Mouse (Mus musculus) midbrain, embryonic 13.5 days (tissue): ENCODE measurements around the gene Pramel7. TPM values are rescaled to one million over a fixed set of nuclear protein-coding genes. Genes with fewer than 3 reads are reported as not detected.
"Not testable (repeated sequence)": the region's sequence is repeated elsewhere in the genome, so short reads cannot be mapped to it uniquely, and the experiment has no call there.

Experiments used
- ATAC-seq: fragments of 200-750 bp; cut with Nextera tagmentation; 2 replicates; pipeline ENCODE4 v1.8.0; 2017; ENCODE audit warnings: mild to moderate bottlenecking, moderate TSS enrichment, moderate library complexity
- H3K27ac ChIP-seq: fragments of 300-500 bp; sonication (generic); 2 replicates; pipeline ENCODE4 v1.5.1; 2015; ENCODE audit warnings: inconsistent platforms, mild to moderate bottlenecking, moderate library complexity
- H3K27me3 ChIP-seq: fragments of 300-500 bp; sonication (generic); 2 replicates; pipeline ENCODE4 v1.6.1; 2015; ENCODE audit warnings: mild to moderate bottlenecking, inconsistent platforms
- H3K36me3 ChIP-seq: fragments of 300-500 bp; sonication (generic); 2 replicates; pipeline ENCODE4 v1.6.1; 2015; ENCODE audit warnings: mild to moderate bottlenecking, inconsistent platforms
- H3K4me1 ChIP-seq: fragments of 300-500 bp; sonication (generic); replicated peaks from 2 replicates; pipeline ENCODE4 v1.6.1; 2015; ENCODE audit warnings: inconsistent platforms
- H3K4me2 ChIP-seq: fragments of 300-500 bp; sonication (generic); replicated peaks from 2 replicates; pipeline ENCODE4 v1.6.1; 2015; ENCODE audit warnings: moderate library complexity, mild to moderate bottlenecking, inconsistent platforms
- H3K4me3 ChIP-seq: fragments of 300-500 bp; sonication (generic); replicated peaks from 2 replicates; pipeline ENCODE4 v1.5.1; 2015; ENCODE audit warnings: mild to moderate bottlenecking, inconsistent platforms
- H3K9ac ChIP-seq: fragments of 300-500 bp; sonication (generic); replicated peaks from 2 replicates; pipeline ENCODE4 v1.6.1; 2015; ENCODE audit warnings: mild to moderate bottlenecking, inconsistent platforms
- H3K9me3 ChIP-seq: fragments of 300-500 bp; sonication (generic); 2 replicates; pipeline ENCODE4 v1.6.1; 2016; ENCODE audit warnings: mild to moderate bottlenecking, inconsistent platforms
- WGBS: fragments of 180-500 bp; shearing (Covaris S2); methylation state at CpG from one replicate; pipeline ENCODE4 v1.1.7; 2015; 5-methylcytosine and 5-hydroxymethylcytosine counted together
- polyA plus RNA-seq: library from polyadenylated mRNA; unstranded; fragments of >200 nt; fragmentation: Nextera tagmentation; extraction: Ambion mirVana; gene quantifications from 2 replicates; pipeline ENCODE4 v1.2.1, GENCODE M21; 2015

Gene Pramel7
- not detected in 2 replicates for polyA plus RNA-seq

GRCm38 (mm10) chr2:87496993-87497392 is at the start of gene Pramel7:
Gene Pramel7 (minus strand): TSS chr2:87497093.
- not testable (repeated sequence) for H3K27ac ChIP-seq, H3K4me2 ChIP-seq, H3K4me3 ChIP-seq, H3K27me3 ChIP-seq, H3K9me3 ChIP-seq, H3K4me1 ChIP-seq, H3K9ac ChIP-seq, ATAC-seq, H3K36me3 ChIP-seq
- WGBS, result 95% methylated on average over 4 of the region's 5 CpGs

GRCm38 (mm10) chr2:87545442-87545841 is 48.5 kb upstream of the Pramel7 start, which contains the start of gene Olfr1128:
Gene Olfr1128 (minus strand): TSS chr2:87545542.
- Histone ChIP-seq H3K9ac (no peak within 1 kb of the TSS), H3K27me3 (no peaks in the 10 kb centered on the region), H3K9me3 (no peaks in the 10 kb centered on the region), H3K27ac (no peak within 1 kb of the TSS), H3K4me3 (no peak within 1 kb of the TSS), H3K36me3 (no peaks in the 10 kb centered on the region), H3K4me2 (no peak within 1 kb of the TSS), H3K4me1 (no peaks in the 10 kb centered on the region)
- 96% methylated on average over 1 of the region's 1 CpGs for WGBS
- no peak for ATAC-seq

GRCm38 (mm10) chr2:87534826-87535225 is 37.9 kb upstream of the Pramel7 start:
- Histone ChIP-seq H3K36me3 (no peaks in the 10 kb centered on the region), H3K27ac (no peak overlapping the region), H3K9ac (no peak overlapping the region), H3K4me1 (no peaks in the 10 kb centered on the region), H3K4me3 (no peak overlapping the region), H3K27me3 (no peaks in the 10 kb centered on the region), H3K4me2 (no peak overlapping the region), H3K9me3 (no peaks in the 10 kb centered on the region)
- WGBS, result 78% methylated on average over 2 of the region's 2 CpGs
- no peak for ATAC-seq

GRCm38 (mm10) chr2:87531496-87531895 is 34.6 kb upstream of the Pramel7 start, which contains the start of gene Olfr153:
Gene Olfr153 (plus strand): TSS chr2:87531796.
- Histone ChIP-seq H3K4me1 (no peaks in the 10 kb centered on the region), H3K27ac (no peak within 1 kb of the TSS), H3K9me3 (no peaks in the 10 kb centered on the region), H3K4me3 (no peak within 1 kb of the TSS), H3K4me2 (no peak within 1 kb of the TSS), H3K27me3 (no peaks in the 10 kb centered on the region), H3K36me3 (no peaks in the 10 kb centered on the region), H3K9ac (no peak within 1 kb of the TSS)
- ATAC-seq, result no peak

GRCm38 (mm10) chr2:87525899-87526616 is 29.2 kb upstream of the Pramel7 start:
- H3K4me1 ChIP-seq, H3K9ac ChIP-seq, H3K9me3 ChIP-seq, H3K27me3 ChIP-seq, H3K36me3 ChIP-seq, H3K27ac ChIP-seq: not testable (repeated sequence)
- H3K4me3 ChIP-seq, result peak overlapping the region; percentile 33
- peak; percentile 86 for ATAC-seq
- 27% methylated on average over 38 of the region's 39 CpGs for WGBS
- peak overlapping the region; percentile 52 for H3K4me2 ChIP-seq

- 82% methylated on average over 4 of the region's 4 CpGs for WGBS
- H3K36me3 ChIP-seq, result no peaks in the 10 kb centered on the region
- H3K9me3 ChIP-seq, result no peaks in the 10 kb centered on the region
- H3K9ac ChIP-seq, result no peak overlapping the region
- H3K4me2 ChIP-seq, result no peak overlapping the region
- no peak overlapping the region for H3K27ac ChIP-seq
- H3K4me3 ChIP-seq, result no peak overlapping the region
- ATAC-seq, result no peak
- no peaks in the 10 kb centered on the region for H3K27me3 ChIP-seq
- H3K4me1 ChIP-seq, result no peaks in the 10 kb centered on the region
These were observed 23.8 kb upstream of the Pramel7 start for GRCm38 (mm10) chr2:87520651-87521050.

GRCm38 (mm10) chr2:87516581-87516980 is 19.7 kb upstream of the Pramel7 start:
- 85% methylated on average over 3 of the region's 3 CpGs for WGBS
- H3K4me2 ChIP-seq, result no peak overlapping the region
- no peaks in the 10 kb centered on the region for H3K9me3 ChIP-seq
- no peak overlapping the region for H3K9ac ChIP-seq
- H3K27ac ChIP-seq, result no peak overlapping the region
- H3K27me3 ChIP-seq, result no peaks in the 10 kb centered on the region
- no peaks in the 10 kb centered on the region for H3K4me1 ChIP-seq
- H3K4me3 ChIP-seq, result no peak overlapping the region
- no peaks in the 10 kb centered on the region for H3K36me3 ChIP-seq
- no peak for ATAC-seq

- no peaks in the 10 kb centered on the region for H3K36me3 ChIP-seq
- no peaks in the 10 kb centered on the region for H3K4me1 ChIP-seq
- no peak for ATAC-seq
- no peaks in the 10 kb centered on the region for H3K27me3 ChIP-seq
- H3K27ac ChIP-seq, result no peak overlapping the region
- no peak overlapping the region for H3K4me2 ChIP-seq
- no peaks in the 10 kb centered on the region for H3K9me3 ChIP-seq
- H3K9ac ChIP-seq, result no peak overlapping the region
- WGBS, result 83% methylated on average over 7 of the region's 8 CpGs
- H3K4me3 ChIP-seq, result no peak overlapping the region
These were observed 18.7 kb upstream of the Pramel7 start for GRCm38 (mm10) chr2:87515457-87516060.

- 89% methylated on average over 2 of the region's 2 CpGs for WGBS
- no peak for ATAC-seq
These were observed 18.2 kb upstream of the Pramel7 start for GRCm38 (mm10) chr2:87515046-87515445.

GRCm38 (mm10) chr2:87506265-87506664 is 9.4 kb upstream of the Pramel7 start, which contains the start of gene Pramel6:
Gene Pramel6 (plus strand): TSS chr2:87506565.
- H3K4me2 ChIP-seq, result no peak within 1 kb of the TSS
- H3K4me3 ChIP-seq, result no peak within 1 kb of the TSS
- no peaks in the 10 kb centered on the region for H3K27me3 ChIP-seq
- no peak within 1 kb of the TSS for H3K9ac ChIP-seq
- no peaks in the 10 kb centered on the region for H3K36me3 ChIP-seq
- H3K27ac ChIP-seq, result no peak within 1 kb of the TSS
- no peak for ATAC-seq
- 85% methylated on average over 6 of the region's 6 CpGs for WGBS
- no peaks in the 10 kb centered on the region for H3K4me1 ChIP-seq
- no peaks in the 10 kb centered on the region for H3K9me3 ChIP-seq

More at GRCm38 (mm10) chr2:87515046-87515445, 18.2 kb upstream of the Pramel7 start:
- Histone ChIP-seq H3K36me3 (no peaks in the 10 kb centered on the region), H3K4me1 (no peaks in the 10 kb centered on the region), H3K9me3 (no peaks in the 10 kb centered on the region), H3K4me3 (no peak overlapping the region), H3K9ac (no peak overlapping the region), H3K4me2 (no peak overlapping the region), H3K27ac (no peak overlapping the region), H3K27me3 (no peaks in the 10 kb centered on the region)

- no peaks in the 10 kb centered on the region for H3K9me3 ChIP-seq
- no peak for ATAC-seq
- H3K4me3 ChIP-seq, result no peak overlapping the region
- H3K27ac ChIP-seq, result no peak overlapping the region
- H3K9ac ChIP-seq, result no peak overlapping the region
- H3K4me1 ChIP-seq, result no peaks in the 10 kb centered on the region
- no peaks in the 10 kb centered on the region for H3K36me3 ChIP-seq
- H3K4me2 ChIP-seq, result no peak overlapping the region
- WGBS, result 73% methylated on average over 2 of the region's 2 CpGs
- H3K27me3 ChIP-seq, result no peaks in the 10 kb centered on the region
These were observed 14.6 kb downstream of the Pramel7 start for GRCm38 (mm10) chr2:87482276-87482675.

GRCm38 (mm10) chr2:87481158-87481557 is 15.7 kb downstream of the Pramel7 start:
- Histone ChIP-seq H3K4me2 (no peak overlapping the region), H3K4me3 (no peak overlapping the region), H3K9me3 (no peaks in the 10 kb centered on the region), H3K27ac (no peak overlapping the region), H3K4me1 (no peaks in the 10 kb centered on the region), H3K36me3 (no peaks in the 10 kb centered on the region), H3K27me3 (no peaks in the 10 kb centered on the region), H3K9ac (no peak overlapping the region)
- ATAC-seq, result no peak
- WGBS, result 87% methylated on average over 4 of the region's 4 CpGs
